Mouse (Mus musculus): Measurements from ENCODE around the gene Adamts6. TPM values are rescaled to one million over a fixed set of nuclear protein-coding genes. Genes with fewer than 3 reads are reported as not detected.
A peak's percentile ranks its signal among the peaks of the same experiment; 100 is the strongest.

The Adamts6 gene
- total and polyA plus RNA-seq, 3 experiments = 0.03 to 0.08 TPM; not detected in 1

DNA sequence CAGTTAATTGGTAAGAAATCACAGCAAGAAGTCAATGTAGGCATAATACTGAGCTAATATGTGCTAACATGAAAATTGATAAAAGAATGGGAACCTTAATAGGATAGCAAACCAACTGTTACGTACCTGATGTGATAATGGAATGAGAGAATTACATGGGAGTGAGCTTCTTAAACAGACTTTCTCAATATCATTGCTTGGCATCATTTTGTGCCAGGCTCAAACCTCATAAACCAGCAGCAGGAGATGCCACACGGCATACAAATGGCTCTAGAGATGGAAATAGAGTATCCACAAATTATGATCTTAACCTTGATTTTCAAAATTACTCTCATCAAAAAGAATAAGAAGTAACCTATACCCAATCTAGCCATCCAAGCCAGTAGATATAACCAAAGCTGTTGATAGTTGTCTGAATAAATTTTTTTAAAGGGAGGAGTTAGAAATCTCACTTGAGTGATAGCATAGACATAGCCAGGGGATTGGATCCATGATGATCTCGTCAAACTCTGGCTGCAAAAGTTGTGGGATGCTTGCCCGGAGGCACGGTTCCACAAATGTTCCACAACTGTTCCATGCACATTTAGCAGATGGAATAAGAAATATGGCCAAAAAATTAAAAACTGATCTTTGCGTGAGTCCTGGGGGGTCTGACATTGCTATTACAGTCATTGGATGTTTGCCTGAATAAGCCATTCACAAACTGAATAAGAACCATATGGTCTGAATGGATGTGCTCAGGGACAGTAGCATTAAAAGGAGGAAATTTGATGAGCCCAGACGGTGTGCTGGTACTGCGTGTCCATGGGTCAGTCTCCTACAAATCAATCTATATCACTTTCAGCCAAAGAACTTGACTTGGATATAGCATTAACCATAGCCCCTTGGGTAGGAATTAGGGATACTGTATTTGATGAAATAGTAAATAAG lies 106.1 kb downstream of the Adamts6 start:
- TF ChIP-seq POLR2A (IDR thresholded peaks at IDR 0.05; ENCODE audit: control insufficient read depth in 1 of 2, insufficient read depth in 1 of 2, low read depth in 1 of 2, low read length in 2 of 2, poor library complexity in 1 of 2) (no peak), ETS1 (IDR thresholded peaks at IDR 0.05; ENCODE audit: low read depth, low read length) (no peak), POLR2AphosphoS2 (IDR thresholded peaks at IDR 0.05; ENCODE audit: low read length) (no peak), TCF12 (IDR thresholded peaks at IDR 0.05; ENCODE audit: low read depth, low read length) (no peak)

DNA sequence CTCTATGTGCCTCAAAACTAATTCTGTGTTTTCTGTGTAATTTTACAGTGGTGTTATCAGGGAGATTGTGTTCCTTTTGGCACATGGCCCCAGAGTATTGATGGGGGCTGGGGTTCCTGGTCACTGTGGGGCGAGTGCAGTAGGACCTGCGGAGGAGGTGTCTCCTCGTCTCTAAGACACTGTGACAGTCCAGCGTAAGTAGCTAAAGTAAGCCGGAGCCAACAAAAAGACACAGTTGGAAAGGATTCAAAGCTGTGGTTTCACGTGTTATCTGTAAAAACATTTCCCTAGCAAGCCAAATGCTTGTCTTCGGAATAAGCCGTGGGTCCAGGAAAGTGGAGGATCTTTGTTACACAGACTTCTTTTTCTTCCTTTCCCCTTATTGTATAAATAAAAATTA lies 110.2 kb downstream of the Adamts6 start:
- DNase-seq (ENCODE audit: low read depth, low spot score) = peak; percentile 45
- H3K36me3 ChIP-seq (ENCODE audit: control insufficient read depth in 1 of 2, insufficient read depth in 2 of 2, low read length in 2 of 2) = no peaks in the 10 kb centered on the region

More for the DNA sequence above, 106.1 kb downstream of the Adamts6 start:
- Histone ChIP-seq H3K9me3 (replicated peaks; ENCODE audit: insufficient read depth, low read length) (no peaks in the 10 kb centered on the region), H3K4me3 (ENCODE audit: control insufficient read depth in 1 of 2, insufficient read depth in 1 of 2, low read depth in 2 of 2, low read length in 2 of 2) (no peak overlapping the region), H3K27me3 (ENCODE audit: control insufficient read depth in 1 of 2, insufficient read depth in 2 of 2, low read length in 2 of 2) (peaks cover 2 to 4% of the 10 kb centered on the region in 2 experiments; a peak in 1 of 4 replicates), H3K9ac (ENCODE audit: control insufficient read depth, low read depth, low read length, poor library complexity, severe bottlenecking) (no peak overlapping the region), H3K36me3 (ENCODE audit: control insufficient read depth in 1 of 2, insufficient read depth in 2 of 2, low read length in 2 of 2) (no peaks in the 10 kb centered on the region), H3K79me2 (ENCODE audit: control insufficient read depth, insufficient read depth, low read length, poor library complexity) (no peaks in the 10 kb centered on the region), H3K4me1 (ENCODE audit: control insufficient read depth in 1 of 2, insufficient read depth in 2 of 2, low read length in 2 of 2) (no peaks in the 10 kb centered on the region), H3K27ac (ENCODE audit: control insufficient read depth, low read depth, low read length) (no peak overlapping the region)
- no peak for DNase-seq (ENCODE audit: low read depth, low spot score)

DNA sequence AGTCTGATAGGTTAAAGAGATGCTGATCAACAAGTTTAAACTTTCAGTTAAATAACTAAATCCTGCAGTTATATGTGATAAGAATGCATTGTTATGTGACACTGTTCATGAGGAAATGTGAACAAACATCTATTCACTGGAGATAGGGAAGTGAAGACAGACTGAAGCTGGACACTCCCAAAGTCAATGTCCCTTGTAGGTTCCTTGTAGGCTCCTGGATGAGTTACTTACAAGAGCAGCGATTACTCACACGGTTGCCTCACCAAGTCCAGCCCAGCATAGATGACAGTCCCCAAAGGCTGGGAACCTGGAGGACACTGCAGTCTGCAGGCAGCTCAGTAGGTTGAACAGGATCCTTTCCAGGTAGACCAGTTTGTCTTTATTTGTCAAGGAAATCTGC lies 145.1 kb downstream of the Adamts6 start:
- Histone ChIP-seq H3K4me1 (ENCODE audit: control insufficient read depth in 1 of 2, insufficient read depth in 2 of 2, low read length in 2 of 2) (no peaks in the 10 kb centered on the region), H3K36me3 (ENCODE audit: control insufficient read depth in 1 of 2, insufficient read depth in 2 of 2, low read length in 2 of 2) (no peaks in the 10 kb centered on the region), H3K4me3 (ENCODE audit: control insufficient read depth in 1 of 2, insufficient read depth in 1 of 2, low read depth in 2 of 2, low read length in 2 of 2) (no peak overlapping the region), H3K9me3 (replicated peaks; ENCODE audit: insufficient read depth, low read length) (no peaks in the 10 kb centered on the region), H3K79me2 (ENCODE audit: control insufficient read depth, insufficient read depth, low read length, poor library complexity) (no peaks in the 10 kb centered on the region), H3K27me3 (ENCODE audit: control insufficient read depth in 1 of 2, insufficient read depth in 2 of 2, low read length in 2 of 2) (no peaks in the 10 kb centered on the region; a peak in 1 of 4 replicates), H3K9ac (ENCODE audit: control insufficient read depth, low read depth, low read length, poor library complexity, severe bottlenecking) (no peak overlapping the region), H3K27ac (ENCODE audit: control insufficient read depth, low read depth, low read length) (no peak overlapping the region)
- DNase-seq (ENCODE audit: low read depth, low spot score) = no peak
- no peak for TF ChIP-seq POLR2A (IDR thresholded peaks at IDR 0.05; ENCODE audit: control insufficient read depth in 1 of 2, insufficient read depth in 1 of 2, low read depth in 1 of 2, low read length in 2 of 2, poor library complexity in 1 of 2)
- TF ChIP-seq USF2 (IDR thresholded peaks at IDR 0.05; ENCODE audit: borderline replicate concordance in 1 of 2, insufficient read depth in 1 of 2, low read depth in 1 of 2, low read length in 2 of 2) = no peak
- TF ChIP-seq ZC3H11A (IDR thresholded peaks at IDR 0.05; ENCODE audit: low read depth, low read length) = no peak
- TF ChIP-seq NELFE (IDR thresholded peaks at IDR 0.05; ENCODE audit: low read depth, low read length) = no peak
- TF ChIP-seq TBP (IDR thresholded peaks at IDR 0.05; ENCODE audit: low read depth, low read length) = no peak
- TF ChIP-seq KAT2A (conservative IDR thresholded peaks at IDR 0.05; ENCODE audit: low read depth, low read length) = no peak
- TF ChIP-seq RCOR1 (IDR thresholded peaks at IDR 0.05; ENCODE audit: low read depth, low read length) = no peak
- TF ChIP-seq E2F4 (IDR thresholded peaks at IDR 0.05; ENCODE audit: borderline replicate concordance, low read depth, low read length) = no peak
- TF ChIP-seq HCFC1 (IDR thresholded peaks at IDR 0.05; ENCODE audit: low read depth, low read length) = no peak
- TF ChIP-seq CHD2 (IDR thresholded peaks at IDR 0.05; ENCODE audit: low read length) = no peak
- TF ChIP-seq POLR2AphosphoS2 (IDR thresholded peaks at IDR 0.05; ENCODE audit: low read length) = no peak
- no peak for TF ChIP-seq MYB (IDR thresholded peaks at IDR 0.05; ENCODE audit: low read depth, low read length)
- no peak for TF ChIP-seq POLR2AphosphoS5 (IDR thresholded peaks at IDR 0.05; ENCODE audit: borderline replicate concordance, low read depth, low read length)
- no peak for TF ChIP-seq USF1 (IDR thresholded peaks at IDR 0.05; ENCODE audit: low read depth, low read length)
- no peak for TF ChIP-seq MXI1 (IDR thresholded peaks at IDR 0.05; ENCODE audit: low read depth, low read length)
- TF ChIP-seq MAZ (IDR thresholded peaks at IDR 0.05; ENCODE audit: low read depth, low read length) = no peak
- no peak for TF ChIP-seq MAX (IDR thresholded peaks at IDR 0.05; ENCODE audit: low read length)
- TF ChIP-seq ZNF384 (IDR thresholded peaks at IDR 0.05; ENCODE audit: low read depth, low read length) = no peak
- no peak for TF ChIP-seq SIN3A (IDR thresholded peaks at IDR 0.05; ENCODE audit: low read length)
- no peak for TF ChIP-seq SMC3 (IDR thresholded peaks at IDR 0.05; ENCODE audit: low read depth, low read length)

More for the DNA sequence above, 110.2 kb downstream of the Adamts6 start:
- TF ChIP-seq NRF1 (IDR thresholded peaks at IDR 0.05; ENCODE audit: insufficient read depth, low read depth, low read length, poor library complexity, severe bottlenecking) (no peak), BHLHE40 (IDR thresholded peaks at IDR 0.05; ENCODE audit: borderline replicate concordance, low read depth, low read length) (0 out of 2 replicates have a peak, but pooled peaks have one; percentile 5)
- Histone ChIP-seq H3K27ac (ENCODE audit: control insufficient read depth, low read depth, low read length) (no peak overlapping the region), H3K9me3 (replicated peaks; ENCODE audit: insufficient read depth, low read length) (no peaks in the 10 kb centered on the region), H3K79me2 (ENCODE audit: control insufficient read depth, insufficient read depth, low read length, poor library complexity) (no peaks in the 10 kb centered on the region), H3K27me3 (ENCODE audit: control insufficient read depth in 1 of 2, insufficient read depth in 2 of 2, low read length in 2 of 2) (peaks cover 2 to 4% of the 10 kb centered on the region in 2 experiments; a peak in 1 of 4 replicates), H3K9ac (ENCODE audit: control insufficient read depth, low read depth, low read length, poor library complexity, severe bottlenecking) (no peak overlapping the region), H3K4me1 (ENCODE audit: control insufficient read depth in 1 of 2, insufficient read depth in 2 of 2, low read length in 2 of 2) (no peaks in the 10 kb centered on the region), H3K4me3 (ENCODE audit: control insufficient read depth in 1 of 2, insufficient read depth in 1 of 2, low read depth in 2 of 2, low read length in 2 of 2) (no peak overlapping the region)

Measured in MEL (cell line).